Mouse (Mus musculus) megakaryocyte, embryonic 14.5 days (primary cell): ENCODE measurements around the gene Otof.

Experiments used
- FLI1 ChIP-seq: IDR thresholded peaks from 2 replicates; pipeline ENCODE4 v1.6.1; 2012; ENCODE audit warnings: low read length, inconsistent platforms, mixed read lengths
- GATA1 ChIP-seq: IDR thresholded peaks from 3 replicates; pipeline ENCODE4 v1.6.1; 2012; ENCODE audit warnings: mixed read lengths, low read length, inconsistent platforms, borderline replicate concordance

DNA sequence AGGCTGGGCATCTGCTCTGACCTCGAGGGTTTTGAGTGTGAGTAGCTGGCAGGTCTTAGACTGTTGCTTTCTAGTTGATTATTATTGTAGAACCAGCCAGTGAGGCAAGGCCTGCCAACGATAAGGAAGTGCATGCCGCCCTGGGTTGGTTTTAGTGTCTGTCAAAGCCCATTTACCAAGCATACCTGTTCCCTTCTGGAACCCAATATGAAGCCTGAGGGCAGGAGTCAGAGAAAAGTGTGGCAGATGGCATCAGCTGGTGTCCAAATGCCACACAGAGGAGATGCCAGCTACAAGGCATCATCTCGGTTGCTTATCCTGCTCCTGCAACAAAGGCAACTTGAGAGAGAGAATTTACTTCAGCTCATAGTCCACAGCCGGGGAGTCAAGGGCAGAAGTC lies 120.9 kb downstream of the Otof start:
- no peak for TF ChIP-seq GATA1
- TF ChIP-seq FLI1, result no peak
